Mouse (Mus musculus) lung, adult 2 months (tissue): Measurements from ENCODE around the gene Ntn4. TPM values are rescaled to one million over a fixed set of nuclear protein-coding genes. Genes with fewer than 3 reads are reported as not detected.
A peak's percentile ranks its signal among the peaks of the same experiment; 100 is the strongest.

Experiments
- DNase-seq: peaks from one replicate; pipeline ENCODE4 v3.0.0; 2022
- H3K4me1 ChIP-seq: fragments of 200-500 bp; 2 replicates; pipeline ENCODE4 v1.6.1; 2011; ENCODE audit warnings: low read length; ENCODE audit not compliant: control insufficient read depth, insufficient read depth
- H3K4me3 ChIP-seq: fragments of 200-500 bp; replicated peaks from 2 replicates; pipeline ENCODE3; 2011; ENCODE audit warnings: low read depth, mild to moderate bottlenecking, control low read depth, low read length; ENCODE audit errors: extremely low read depth
- CTCF ChIP-seq: fragments of 200-500 bp; IDR thresholded peaks from 2 replicates; pipeline ENCODE4 v1.5.1; 2011; ENCODE audit warnings: mild to moderate bottlenecking, low read length, control low read depth; ENCODE audit not compliant: insufficient read depth
- POLR2A ChIP-seq: fragments of 200-500 bp; IDR thresholded peaks from 2 replicates; pipeline ENCODE4 v1.6.1; 2011; ENCODE audit warnings: low read depth, mild to moderate bottlenecking, control low read depth, low read length, borderline replicate concordance; ENCODE audit errors: extremely low read depth
- WGBS: fragments of 180-500 bp; shearing (Covaris S2); methylation state at CpG from one replicate; pipeline ENCODE4 v1.1.7; 2018; 5-methylcytosine and 5-hydroxymethylcytosine counted together
- polyA plus RNA-seq: library from polyadenylated mRNA; depleted of rRNA; stranded (reverse); fragments of >200 nt; gene quantifications from 2 replicates; pipeline ENCODE4 v1.2.3, GENCODE M21; 2012

Ntn4 gene
- polyA plus RNA-seq, 1 experiment, result 46.6 TPM

GRCm38 (mm10) chr10:93653322-93653721 lies 12.8 kb downstream of the Ntn4 start:
- Histone ChIP-seq H3K4me3 (no peak overlapping the region), H3K4me1 (no peaks in the 10 kb centered on the region)
- DNase-seq, result no peak
- WGBS, result 62% methylated on average over 2 of the region's 2 CpGs
- TF ChIP-seq CTCF, result no peak
- no peak for TF ChIP-seq POLR2A

DNA sequence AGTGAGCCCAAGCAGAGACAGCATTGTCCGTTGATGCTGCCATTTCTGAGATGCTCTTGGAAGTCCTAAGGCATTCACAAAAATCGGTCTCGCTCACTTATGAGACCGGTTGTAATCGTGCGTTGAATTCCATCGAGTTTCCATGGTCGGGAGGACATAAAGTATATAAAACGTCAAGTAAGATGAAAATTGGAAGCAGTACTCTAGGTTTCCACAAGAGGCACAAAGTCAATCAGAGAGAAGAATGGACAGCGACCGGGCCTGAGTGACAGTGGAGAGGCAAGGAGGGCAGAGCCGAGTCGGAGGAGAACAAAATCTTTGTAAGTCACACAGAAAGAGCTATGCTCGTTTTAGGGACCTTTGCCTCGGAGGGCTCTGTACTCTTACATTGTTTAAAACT lies 14.9 kb downstream of the Ntn4 start:
- H3K4me3 ChIP-seq, result no peak overlapping the region
- DNase-seq, result no peak
- no peaks in the 10 kb centered on the region for H3K4me1 ChIP-seq
- 75% methylated on average over 15 of the region's 15 CpGs for WGBS
- TF ChIP-seq CTCF (0 out of 2 replicates have a peak, but pooled peaks have one; percentile 3), POLR2A (no peak)

- no peak for TF ChIP-seq CTCF
- TF ChIP-seq POLR2A, result no peak
- Histone ChIP-seq H3K4me3 (no peak overlapping the region), H3K4me1 (peaks cover 3% of the 10 kb centered on the region)
- 75% methylated on average over 1 of the region's 1 CpGs for WGBS
- DNase-seq, result no peak
Observed at GRCm38 (mm10) chr10:93659792-93660191, 19.3 kb downstream of the Ntn4 start.

DNA sequence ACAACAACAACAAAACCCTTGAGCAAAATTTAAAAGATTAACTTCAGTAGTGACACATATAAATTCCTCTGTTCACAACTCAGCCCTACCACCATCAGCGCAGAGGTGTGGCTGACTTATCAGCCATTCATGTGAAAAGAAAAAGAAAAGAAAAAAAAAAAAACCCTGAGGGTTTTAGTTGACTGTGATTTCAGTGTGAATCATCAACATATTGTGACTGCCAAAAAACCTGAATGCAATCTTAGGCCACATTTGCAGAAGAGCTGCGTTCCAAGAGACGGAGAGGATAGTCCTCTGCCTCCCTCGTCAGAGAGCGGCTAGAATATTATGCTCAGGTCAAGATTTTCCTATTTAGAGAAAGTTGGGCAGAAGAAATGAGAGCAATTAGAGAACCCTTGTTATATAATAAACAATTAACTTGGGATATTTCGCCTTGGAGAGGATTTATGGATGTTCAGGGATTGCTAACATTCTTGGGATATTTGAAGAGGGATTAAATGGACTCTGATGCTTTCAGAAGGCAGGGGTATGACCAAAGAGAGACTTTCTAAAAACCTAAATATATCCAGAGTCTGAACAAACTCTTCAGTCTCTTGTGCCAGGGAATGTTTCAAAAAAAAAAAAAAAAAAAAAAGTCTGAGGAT lies 21.0 kb downstream of the Ntn4 start:
- Histone ChIP-seq H3K4me3 (no peak overlapping the region), H3K4me1 (peaks cover 3% of the 10 kb centered on the region)
- no peak for DNase-seq
- WGBS, result 65% methylated on average over 6 of the region's 6 CpGs
- TF ChIP-seq POLR2A (no peak), CTCF (no peak)

DNA sequence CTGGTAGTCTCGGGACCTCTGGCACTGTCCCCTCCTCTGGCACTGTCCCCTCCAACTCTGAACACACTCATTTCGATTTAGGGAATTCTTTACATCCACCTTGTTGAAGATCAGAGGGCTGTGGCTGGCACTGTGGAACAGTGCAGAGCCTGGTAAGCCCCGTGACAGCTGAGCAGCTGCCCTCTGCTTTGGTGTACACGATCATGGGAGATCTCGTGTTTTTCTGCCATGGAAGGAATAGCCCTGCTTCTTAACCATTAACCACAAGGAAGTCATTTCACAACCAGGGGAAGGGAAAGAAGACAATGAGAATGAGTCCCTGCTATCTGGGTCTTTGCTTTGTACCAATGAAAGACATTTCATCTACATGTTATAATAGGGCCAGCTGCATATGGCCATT lies 21.5 kb downstream of the Ntn4 start:
- Histone ChIP-seq H3K4me3 (no peak overlapping the region), H3K4me1 (peaks cover 3% of the 10 kb centered on the region)
- TF ChIP-seq POLR2A, result no peak
- TF ChIP-seq CTCF, result no peak
- WGBS, result 48% methylated on average over 5 of the region's 5 CpGs
- no peak for DNase-seq

DNA sequence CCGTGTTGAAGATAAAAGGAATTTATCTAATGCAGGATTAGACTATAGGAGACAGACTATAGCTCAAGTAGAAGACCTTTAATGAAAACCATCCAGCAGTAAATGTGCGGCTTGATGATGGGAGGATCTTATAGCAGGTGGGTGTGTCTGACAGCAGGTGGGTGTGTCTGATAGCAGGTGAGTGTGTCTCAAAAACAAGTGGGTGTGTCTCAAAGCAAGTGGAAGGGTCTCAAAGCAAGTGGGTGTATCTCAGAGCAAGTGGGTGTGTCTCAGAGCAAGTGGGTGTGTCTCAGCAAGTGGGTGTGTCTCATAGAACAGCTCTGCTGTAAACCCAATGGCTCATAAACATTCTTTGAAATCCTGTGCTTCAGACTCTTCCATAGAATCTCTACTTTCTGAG lies 25.7 kb downstream of the Ntn4 start:
- no peak for DNase-seq
- TF ChIP-seq CTCF (no peak), POLR2A (no peak)
- Histone ChIP-seq H3K4me1 (peaks cover 3% of the 10 kb centered on the region), H3K4me3 (no peak overlapping the region)
- WGBS, result 69% methylated on average over 2 of the region's 2 CpGs

DNA sequence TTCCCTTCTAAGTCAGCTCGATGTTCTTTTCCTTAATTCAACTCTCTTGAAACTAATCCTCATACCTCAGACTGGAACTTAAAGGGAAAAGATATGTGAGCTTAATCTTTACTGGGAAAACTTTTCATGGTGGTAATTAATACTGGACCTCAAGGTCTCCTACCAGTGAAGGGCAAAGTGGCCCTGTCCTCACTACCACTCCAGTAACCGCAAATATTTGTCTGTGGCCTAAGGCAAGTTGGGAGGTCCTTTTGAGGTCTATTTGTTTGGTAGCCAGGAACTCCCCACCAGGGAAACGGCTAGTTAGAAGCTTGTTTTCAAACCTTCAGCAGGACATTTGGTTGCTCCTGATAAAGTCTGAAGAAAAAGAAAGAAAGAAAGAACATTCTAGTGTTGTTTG lies 26.5 kb downstream of the Ntn4 start:
- no peak for DNase-seq
- Histone ChIP-seq H3K4me1 (peaks cover under 1% of the 10 kb centered on the region), H3K4me3 (no peak overlapping the region)
- WGBS, result 48% methylated on average over 3 of the region's 3 CpGs
- no peak for TF ChIP-seq CTCF
- TF ChIP-seq POLR2A, result no peak

DNA sequence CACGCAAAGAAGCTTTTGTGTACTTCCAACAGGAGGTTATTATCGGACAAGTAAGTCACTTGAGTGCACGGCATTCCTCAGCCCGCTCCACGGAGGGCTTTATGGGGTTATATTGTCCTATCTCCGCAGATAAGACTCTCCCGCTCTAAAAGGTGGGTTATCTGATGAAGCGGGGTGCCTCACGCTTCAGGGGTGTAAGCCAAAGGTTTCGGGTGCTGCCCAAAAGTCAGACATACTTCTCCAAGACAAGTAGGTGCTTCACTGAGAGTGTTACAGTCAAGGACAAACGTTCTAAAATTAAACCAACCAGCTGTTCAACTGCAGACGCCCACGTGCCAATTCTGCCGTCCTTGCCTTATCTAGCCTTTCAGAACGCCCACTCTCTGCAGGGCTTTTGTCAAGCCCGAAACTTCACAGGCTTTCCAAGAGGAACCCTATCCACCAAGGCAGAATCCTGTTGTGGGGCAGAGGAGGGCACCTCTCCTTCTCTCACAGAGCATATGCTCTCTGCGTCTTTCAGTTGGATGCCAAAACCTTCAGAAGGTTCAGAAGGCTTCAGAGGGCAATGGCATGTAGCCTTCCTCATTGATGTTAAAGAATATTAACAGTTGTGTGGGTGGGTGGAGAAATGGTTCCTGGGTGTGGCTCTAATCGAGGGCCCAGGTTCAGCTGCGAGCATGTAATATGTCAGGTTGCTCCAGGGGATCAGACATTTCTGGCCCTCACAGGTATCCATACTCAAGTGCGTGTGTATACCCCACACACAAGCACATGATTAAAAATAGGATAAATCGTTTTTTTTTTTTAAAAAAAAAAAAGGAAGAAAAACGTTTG lies 32.4 kb downstream of the Ntn4 start:
- peak overlapping the region; percentile 9 for H3K4me3 ChIP-seq
- 51% methylated on average over 22 of the region's 22 CpGs for WGBS
- TF ChIP-seq POLR2A, result no peak
- TF ChIP-seq CTCF, result no peak
- peak; percentile 54 for DNase-seq
- H3K4me1 ChIP-seq, result peaks cover 5% of the 10 kb centered on the region; the same call in 1 of the 2 replicates

- WGBS, result 16% methylated on average over 19 of the region's 19 CpGs
- peak overlapping the region; percentile 2 for H3K4me3 ChIP-seq
- TF ChIP-seq POLR2A, result peak; percentile 47; the same call in 1 of the 2 replicates
- TF ChIP-seq CTCF, result no peak
- DNase-seq, result no peak
- H3K4me1 ChIP-seq, result peaks cover 8% of the 10 kb centered on the region
Observed at GRCm38 (mm10) chr10:93679191-93680007, 38.9 kb downstream of the Ntn4 start.
